Mouse (Mus musculus) naive thymus-derived CD4-positive, alpha-beta T cell, adult 2 months (primary cell): ENCODE results near the gene Pla2g3.

Experiments used
- DNase-seq: peaks from one replicate; pipeline ENCODE4 v3.0.0-alpha.2; 2011; ENCODE audit warnings: low read depth

The Pla2g3 gene

GRCm38 (mm10) chr11:3537711-3538110, 49.6 kb downstream of the Pla2g3 start:
- DNase-seq: peak; percentile 7

GRCm38 (mm10) chr11:3538341-3538740, 50.3 kb downstream of the Pla2g3 start:
- peak; percentile 14 for DNase-seq

- DNase-seq: peak; percentile 55
Measured at GRCm38 (mm10) chr11:3539111-3539825, 51.2 kb downstream of the Pla2g3 start.

- no peak for DNase-seq
Measured at GRCm38 (mm10) chr11:3539826-3540196, 51.7 kb downstream of the Pla2g3 start.

GRCm38 (mm10) chr11:3540451-3541085, 52.5 kb downstream of the Pla2g3 start, which contains the start of gene Smtn:
Gene Smtn (minus strand): TSS chr11:3540612.
- DNase-seq: no peak

GRCm38 (mm10) chr11:3541932-3542331, 53.8 kb downstream of the Pla2g3 start:
- DNase-seq: no peak

- DNase-seq: no peak
Measured at GRCm38 (mm10) chr11:3543001-3543400, 54.9 kb downstream of the Pla2g3 start.

- DNase-seq: no peak
Measured at GRCm38 (mm10) chr11:3544409-3544808, 56.3 kb downstream of the Pla2g3 start.

- DNase-seq: no peak
Measured at GRCm38 (mm10) chr11:3545531-3546241, 57.6 kb downstream of the Pla2g3 start.

- DNase-seq: no peak
Measured at GRCm38 (mm10) chr11:3546242-3546562, 58.1 kb downstream of the Pla2g3 start.

- DNase-seq: no peak
Measured at GRCm38 (mm10) chr11:3547047-3547446, 59.0 kb downstream of the Pla2g3 start.

GRCm38 (mm10) chr11:3547969-3548368, 59.9 kb downstream of the Pla2g3 start:
- DNase-seq: no peak

- DNase-seq: no peak
Measured at GRCm38 (mm10) chr11:3548564-3549295, 60.6 kb downstream of the Pla2g3 start.
